Mouse (Mus musculus): ENCODE results near the gene Oit3. TPM values are rescaled to one million over a fixed set of nuclear protein-coding genes. Genes with fewer than 3 reads are reported as not detected.
"Not testable (repeated sequence)": the region's sequence is repeated elsewhere in the genome, so short reads cannot be mapped to it uniquely, and the experiment has no call there.

The Oit3 gene
- polyA plus RNA-seq, 1 experiment = 0.10 TPM

DNA sequence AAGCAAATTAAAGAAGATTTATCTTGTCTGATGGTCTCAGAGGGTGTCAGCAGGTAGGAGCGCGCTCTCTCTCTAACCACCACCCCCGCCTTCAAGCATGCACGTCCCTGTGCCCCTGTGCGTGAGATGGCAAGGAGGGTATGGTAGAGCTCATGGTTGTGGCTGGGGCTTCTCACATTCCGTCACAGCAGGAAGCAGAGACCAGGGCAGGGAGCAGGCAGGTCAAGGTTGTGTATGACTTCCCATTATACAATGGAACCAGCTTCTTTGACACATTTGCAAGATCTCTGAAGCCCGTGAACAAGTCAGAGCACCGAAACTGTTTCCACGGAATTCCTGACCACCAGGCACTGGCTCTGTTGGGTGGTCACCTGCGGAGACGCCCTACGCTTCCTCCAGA, 31.3 kb downstream of the Oit3 start:
- TF ChIP-seq CTCF (IDR thresholded peaks at IDR 0.05; ENCODE audit: extremely low read depth, insufficient read depth, low read length) (no peak), POLR2A (IDR thresholded peaks at IDR 0.05; ENCODE audit: extremely low read depth, insufficient read depth, low read length) (no peak)
- no peaks in the 10 kb centered on the region for H3K4me1 ChIP-seq (ENCODE audit: control insufficient read depth, insufficient read depth, low read length)
- no peak overlapping the region for H3K4me3 ChIP-seq (ENCODE audit: insufficient read depth, low read length)
- no peak overlapping the region for H3K27ac ChIP-seq (ENCODE audit: insufficient read depth, low read length)

GRCm38 (mm10) chr10:59408499-59408898, 33.1 kb downstream of the Oit3 start:
- no peak overlapping the region for H3K27ac ChIP-seq (ENCODE audit: insufficient read depth, low read length)
- H3K4me3 ChIP-seq (ENCODE audit: insufficient read depth, low read length) = no peak overlapping the region
- no peak for TF ChIP-seq POLR2A (IDR thresholded peaks at IDR 0.05; ENCODE audit: extremely low read depth, insufficient read depth, low read length)
- no peak for TF ChIP-seq CTCF (IDR thresholded peaks at IDR 0.05; ENCODE audit: extremely low read depth, insufficient read depth, low read length)
- no peaks in the 10 kb centered on the region for H3K4me1 ChIP-seq (ENCODE audit: control insufficient read depth, insufficient read depth, low read length)

GRCm38 (mm10) chr10:59403793-59404149, 37.8 kb downstream of the Oit3 start:
- Histone ChIP-seq H3K4me3 (ENCODE audit: insufficient read depth, low read length) (no peak overlapping the region), H3K4me1 (ENCODE audit: control insufficient read depth, insufficient read depth, low read length) (no peaks in the 10 kb centered on the region), H3K27ac (ENCODE audit: insufficient read depth, low read length) (no peak overlapping the region)
- TF ChIP-seq CTCF (IDR thresholded peaks at IDR 0.05; ENCODE audit: extremely low read depth, insufficient read depth, low read length) (no peak), POLR2A (IDR thresholded peaks at IDR 0.05; ENCODE audit: extremely low read depth, insufficient read depth, low read length) (no peak)

- no peak for TF ChIP-seq CTCF (IDR thresholded peaks at IDR 0.05; ENCODE audit: extremely low read depth, insufficient read depth, low read length)
- TF ChIP-seq POLR2A (IDR thresholded peaks at IDR 0.05; ENCODE audit: extremely low read depth, insufficient read depth, low read length) = no peak
Measured at GRCm38 (mm10) chr10:59402899-59403792, 38.4 kb downstream of the Oit3 start, which contains the start of gene Pla2g12b. TSS of gene Pla2g12b (plus strand) at chr10:59403660.

GRCm38 (mm10) chr10:59395461-59395860, 46.1 kb downstream of the Oit3 start, which contains the start of gene Gm10273:
TSS of gene Gm10273 (plus strand) at chr10:59395632.
- not testable (repeated sequence) for H3K27ac ChIP-seq (ENCODE audit: insufficient read depth, low read length); H3K4me3 ChIP-seq (ENCODE audit: insufficient read depth, low read length); H3K4me1 ChIP-seq (ENCODE audit: control insufficient read depth, insufficient read depth, low read length)

More at GRCm38 (mm10) chr10:59402899-59403792, 38.4 kb downstream of the Oit3 start, which contains the start of gene Pla2g12b:
- Histone ChIP-seq H3K4me1 (ENCODE audit: control insufficient read depth, insufficient read depth, low read length) (no peaks in the 10 kb centered on the region), H3K4me3 (ENCODE audit: insufficient read depth, low read length) (no peak within 1 kb of the TSS), H3K27ac (ENCODE audit: insufficient read depth, low read length) (no peak within 1 kb of the TSS)

DNA sequence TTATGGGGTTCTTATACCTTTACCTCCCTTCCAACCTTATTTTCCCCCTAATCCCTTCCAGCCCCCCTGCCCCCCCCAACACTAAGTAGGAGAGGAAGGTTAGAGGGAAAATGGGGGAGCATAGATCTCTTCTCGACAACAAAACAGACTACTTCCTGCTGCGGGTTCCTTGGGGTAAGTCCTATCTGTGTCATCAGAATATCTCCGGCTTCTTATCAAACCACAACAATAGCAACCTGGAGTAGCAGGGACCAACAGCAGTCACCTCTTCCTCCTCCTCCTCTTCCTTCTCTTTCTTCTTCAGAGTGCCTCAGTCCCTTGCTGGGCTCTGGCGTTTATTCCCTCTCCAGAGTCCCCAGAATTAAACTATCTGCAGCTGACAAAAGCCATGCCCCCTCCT, 49.7 kb downstream of the Oit3 start:
- Histone ChIP-seq H3K4me3 (ENCODE audit: insufficient read depth, low read length) (no peak overlapping the region), H3K4me1 (ENCODE audit: control insufficient read depth, insufficient read depth, low read length) (no peaks in the 10 kb centered on the region), H3K27ac (ENCODE audit: insufficient read depth, low read length) (no peak overlapping the region)
- TF ChIP-seq CTCF (IDR thresholded peaks at IDR 0.05; ENCODE audit: extremely low read depth, insufficient read depth, low read length) (no peak), POLR2A (IDR thresholded peaks at IDR 0.05; ENCODE audit: extremely low read depth, insufficient read depth, low read length) (no peak)

GRCm38 (mm10) chr10:59389652-59390051, 51.9 kb downstream of the Oit3 start:
- Histone ChIP-seq H3K4me1 (ENCODE audit: control insufficient read depth, insufficient read depth, low read length) (no peaks in the 10 kb centered on the region), H3K27ac (ENCODE audit: insufficient read depth, low read length) (no peak overlapping the region), H3K4me3 (ENCODE audit: insufficient read depth, low read length) (no peak overlapping the region)
- TF ChIP-seq POLR2A (IDR thresholded peaks at IDR 0.05; ENCODE audit: extremely low read depth, insufficient read depth, low read length) = no peak
- no peak for TF ChIP-seq CTCF (IDR thresholded peaks at IDR 0.05; ENCODE audit: extremely low read depth, insufficient read depth, low read length)

DNA sequence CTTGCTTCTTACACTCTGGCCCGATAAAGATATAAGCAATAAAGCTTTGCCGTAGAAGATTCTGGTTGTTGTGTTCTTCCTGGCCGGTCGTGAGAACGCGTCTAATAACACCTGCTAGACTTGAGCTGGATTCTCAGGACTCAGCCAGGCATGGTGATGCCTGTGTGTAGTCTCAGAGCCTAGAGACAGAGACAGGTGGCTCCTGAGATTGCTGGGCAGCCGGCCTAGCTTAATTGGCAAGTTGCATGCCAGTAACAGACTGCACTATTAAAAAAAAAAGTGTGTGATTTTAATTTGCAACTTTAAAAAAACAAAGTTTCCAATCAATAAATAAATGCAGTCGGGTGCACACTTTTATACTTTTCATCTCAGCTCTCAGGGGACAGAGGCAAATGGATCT, 54.6 kb downstream of the Oit3 start:
- H3K4me1 ChIP-seq (ENCODE audit: control insufficient read depth, insufficient read depth, low read length) = no peaks in the 10 kb centered on the region
- no peak overlapping the region for H3K4me3 ChIP-seq (ENCODE audit: insufficient read depth, low read length)
- H3K27ac ChIP-seq (ENCODE audit: insufficient read depth, low read length) = no peak overlapping the region
- TF ChIP-seq CTCF (IDR thresholded peaks at IDR 0.05; ENCODE audit: extremely low read depth, insufficient read depth, low read length) = no peak
- no peak for TF ChIP-seq POLR2A (IDR thresholded peaks at IDR 0.05; ENCODE audit: extremely low read depth, insufficient read depth, low read length)

- not testable (repeated sequence) for H3K4me1 ChIP-seq (ENCODE audit: control insufficient read depth, insufficient read depth, low read length); H3K27ac ChIP-seq (ENCODE audit: insufficient read depth, low read length); H3K4me3 ChIP-seq (ENCODE audit: insufficient read depth, low read length)
Measured at GRCm38 (mm10) chr10:59381563-59381962, 60.0 kb downstream of the Oit3 start.

DNA sequence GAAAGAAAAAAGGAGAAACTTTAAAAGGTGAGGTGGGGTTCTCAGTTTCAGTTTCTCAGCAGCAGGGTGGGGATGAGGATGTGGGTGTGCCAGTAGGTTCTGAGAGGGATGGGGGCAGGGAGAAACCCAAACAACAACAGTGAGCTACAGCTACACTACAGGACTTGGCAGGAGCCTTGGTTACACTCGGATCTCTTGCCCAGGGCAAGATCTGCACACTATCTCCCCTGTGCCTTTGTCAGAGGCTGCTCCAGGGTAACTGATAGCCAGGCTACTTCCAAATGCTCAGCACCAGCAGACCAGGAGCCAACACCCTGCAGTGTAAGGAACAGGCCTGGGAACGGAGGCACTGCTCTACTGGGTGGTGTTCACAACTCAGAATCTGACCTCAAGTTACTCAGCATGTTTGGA, 61.2 kb downstream of the Oit3 start:
- Histone ChIP-seq H3K4me3 (ENCODE audit: insufficient read depth, low read length) (no peak overlapping the region), H3K27ac (ENCODE audit: insufficient read depth, low read length) (no peak overlapping the region), H3K4me1 (ENCODE audit: control insufficient read depth, insufficient read depth, low read length) (no peaks in the 10 kb centered on the region)
- TF ChIP-seq CTCF (IDR thresholded peaks at IDR 0.05; ENCODE audit: extremely low read depth, insufficient read depth, low read length) = no peak
- no peak for TF ChIP-seq POLR2A (IDR thresholded peaks at IDR 0.05; ENCODE audit: extremely low read depth, insufficient read depth, low read length)
